Mouse (Mus musculus) lung, adult 2 months (tissue): ENCODE data around the gene Adcy2.

ENCODE experiments used
- CTCF ChIP-seq: fragments of 200-500 bp; IDR thresholded peaks from 2 replicates; pipeline ENCODE4 v1.5.1; 2011; ENCODE audit warnings: mild to moderate bottlenecking, low read length, control low read depth; ENCODE audit not compliant: insufficient read depth
- POLR2A ChIP-seq: fragments of 200-500 bp; IDR thresholded peaks from 2 replicates; pipeline ENCODE4 v1.6.1; 2011; ENCODE audit warnings: low read depth, mild to moderate bottlenecking, control low read depth, low read length, borderline replicate concordance; ENCODE audit errors: extremely low read depth

DNA sequence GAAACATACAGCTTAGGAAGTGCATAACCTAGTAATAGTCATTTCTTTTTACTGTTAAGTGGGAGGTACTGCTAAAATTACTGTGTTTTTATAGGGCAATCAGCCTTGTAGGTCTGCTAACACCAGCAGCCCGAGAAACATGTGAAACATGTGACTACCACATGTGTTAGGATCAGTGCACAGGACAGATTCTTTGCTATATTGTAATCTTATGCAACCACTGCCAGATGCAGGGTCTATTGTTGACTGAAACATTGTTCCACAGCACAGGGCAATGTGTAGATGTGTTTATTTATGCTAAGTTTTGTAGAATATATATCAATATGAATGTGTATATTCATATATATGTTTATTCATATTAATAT is 67.1 kb downstream of the Adcy2 start:
- TF ChIP-seq POLR2A (no peak), CTCF (no peak)
